Mouse (Mus musculus): ENCODE results near the gene Ccdc22. TPM values are rescaled to one million over a fixed set of nuclear protein-coding genes. Genes with fewer than 3 reads are reported as not detected.

Gene Ccdc22
- 23.2 and 32.1 TPM in 2 replicates for total RNA-seq (2017)

- peak; percentile 96 to 97 for ATAC-seq (replicated peaks in 1 of 2; ENCODE audit: insufficient read depth in 1 of 2, low FRiP score in 2 of 2, low TSS enrichment in 1 of 2, low read depth in 1 of 2, poor library complexity in 2 of 2, severe bottlenecking in 2 of 2)
These were observed at the start of gene Ccdc22 for GRCm38 (mm10) chrX:7604879-7605574. Gene Ccdc22, minus strand, starts transcription at chrX:7605517.

- ATAC-seq (replicated peaks in 1 of 2; ENCODE audit: insufficient read depth in 1 of 2, low FRiP score in 2 of 2, low TSS enrichment in 1 of 2, low read depth in 1 of 2, poor library complexity in 2 of 2, severe bottlenecking in 2 of 2), result peak; percentile 96 to 97
These were observed 43.5 kb upstream of the Ccdc22 start for GRCm38 (mm10) chrX:7648671-7649304.

GRCm38 (mm10) chrX:7645349-7645748 lies 40.0 kb upstream of the Ccdc22 start:
- ATAC-seq (replicated peaks in 1 of 2; ENCODE audit: insufficient read depth in 1 of 2, low FRiP score in 2 of 2, low TSS enrichment in 1 of 2, low read depth in 1 of 2, poor library complexity in 2 of 2, severe bottlenecking in 2 of 2), result no peak

GRCm38 (mm10) chrX:7640785-7641184 lies 35.5 kb upstream of the Ccdc22 start:
- no peak for ATAC-seq (replicated peaks in 1 of 2; ENCODE audit: insufficient read depth in 1 of 2, low FRiP score in 2 of 2, low TSS enrichment in 1 of 2, low read depth in 1 of 2, poor library complexity in 2 of 2, severe bottlenecking in 2 of 2)

GRCm38 (mm10) chrX:7639536-7640325 lies 34.4 kb upstream of the Ccdc22 start:
- no peak for ATAC-seq (replicated peaks in 1 of 2; ENCODE audit: insufficient read depth in 1 of 2, low FRiP score in 2 of 2, low TSS enrichment in 1 of 2, low read depth in 1 of 2, poor library complexity in 2 of 2, severe bottlenecking in 2 of 2)

- peak; percentile 56 to 95 for ATAC-seq (replicated peaks in 1 of 2; ENCODE audit: insufficient read depth in 1 of 2, low FRiP score in 2 of 2, low TSS enrichment in 1 of 2, low read depth in 1 of 2, poor library complexity in 2 of 2, severe bottlenecking in 2 of 2)
These were observed 33.2 kb upstream of the Ccdc22 start, which contains the start of gene Syp for GRCm38 (mm10) chrX:7638401-7639091. Gene Syp, plus strand, starts transcription at chrX:7638471.

GRCm38 (mm10) chrX:7635101-7635500 lies 29.8 kb upstream of the Ccdc22 start:
- ATAC-seq (replicated peaks in 1 of 2; ENCODE audit: insufficient read depth in 1 of 2, low FRiP score in 2 of 2, low TSS enrichment in 1 of 2, low read depth in 1 of 2, poor library complexity in 2 of 2, severe bottlenecking in 2 of 2), result no peak

GRCm38 (mm10) chrX:7632560-7632959 lies 27.2 kb upstream of the Ccdc22 start:
- no peak; a peak in 1 of 4 replicates for ATAC-seq (replicated peaks in 1 of 2; ENCODE audit: insufficient read depth in 1 of 2, low FRiP score in 2 of 2, low TSS enrichment in 1 of 2, low read depth in 1 of 2, poor library complexity in 2 of 2, severe bottlenecking in 2 of 2)

- no peak for ATAC-seq (replicated peaks in 1 of 2; ENCODE audit: insufficient read depth in 1 of 2, low FRiP score in 2 of 2, low TSS enrichment in 1 of 2, low read depth in 1 of 2, poor library complexity in 2 of 2, severe bottlenecking in 2 of 2)
These were observed 12.7 kb upstream of the Ccdc22 start for GRCm38 (mm10) chrX:7617889-7618551.

- 0 out of 4 replicates have a peak, but pooled peaks of 1 of the 2 experiments have one; percentile 17 for ATAC-seq (replicated peaks in 1 of 2; ENCODE audit: insufficient read depth in 1 of 2, low FRiP score in 2 of 2, low TSS enrichment in 1 of 2, low read depth in 1 of 2, poor library complexity in 2 of 2, severe bottlenecking in 2 of 2)
These were observed 5.4 kb upstream of the Ccdc22 start for GRCm38 (mm10) chrX:7610536-7611258.

GRCm38 (mm10) chrX:7610035-7610434 lies 4.7 kb upstream of the Ccdc22 start:
- ATAC-seq (replicated peaks in 1 of 2; ENCODE audit: insufficient read depth in 1 of 2, low FRiP score in 2 of 2, low TSS enrichment in 1 of 2, low read depth in 1 of 2, poor library complexity in 2 of 2, severe bottlenecking in 2 of 2), result no peak

- ATAC-seq (replicated peaks in 1 of 2; ENCODE audit: insufficient read depth in 1 of 2, low FRiP score in 2 of 2, low TSS enrichment in 1 of 2, low read depth in 1 of 2, poor library complexity in 2 of 2, severe bottlenecking in 2 of 2), result no peak
These were observed 1.5 kb upstream of the Ccdc22 start, which contains the start of gene Cacna1f for GRCm38 (mm10) chrX:7606783-7607182. Gene Cacna1f, plus strand, starts transcription at chrX:7607083.

- ATAC-seq (replicated peaks in 1 of 2; ENCODE audit: insufficient read depth in 1 of 2, low FRiP score in 2 of 2, low TSS enrichment in 1 of 2, low read depth in 1 of 2, poor library complexity in 2 of 2, severe bottlenecking in 2 of 2), result peak in 1 of 2 experiments; percentile 10; a peak in 1 of 4 replicates
These were observed 241 bp upstream of the Ccdc22 start for GRCm38 (mm10) chrX:7605575-7605941.

GRCm38 (mm10) chrX:7604004-7604403 lies 1.3 kb downstream of the Ccdc22 start:
- ATAC-seq (replicated peaks in 1 of 2; ENCODE audit: insufficient read depth in 1 of 2, low FRiP score in 2 of 2, low TSS enrichment in 1 of 2, low read depth in 1 of 2, poor library complexity in 2 of 2, severe bottlenecking in 2 of 2), result peak; percentile 25 to 66; a peak in 1 of 4 replicates

- ATAC-seq (replicated peaks in 1 of 2; ENCODE audit: insufficient read depth in 1 of 2, low FRiP score in 2 of 2, low TSS enrichment in 1 of 2, low read depth in 1 of 2, poor library complexity in 2 of 2, severe bottlenecking in 2 of 2), result no peak
These were observed 9.9 kb downstream of the Ccdc22 start for GRCm38 (mm10) chrX:7595371-7595770.

- no peak for ATAC-seq (replicated peaks in 1 of 2; ENCODE audit: insufficient read depth in 1 of 2, low FRiP score in 2 of 2, low TSS enrichment in 1 of 2, low read depth in 1 of 2, poor library complexity in 2 of 2, severe bottlenecking in 2 of 2)
These were observed 19.0 kb downstream of the Ccdc22 start for GRCm38 (mm10) chrX:7586356-7586755.
